Mouse (Mus musculus) mouse embryonic stem cell (cell line): ENCODE results near the gene Ccdc3.
"Not testable (repeated sequence)": the region's sequence is repeated elsewhere in the genome, so short reads cannot be mapped to it uniquely, and the experiment has no call there.

Source experiments
- in situ Hi-C, 2 experiments: fragments of 300-500 bp; cut with MboI; formaldehyde crosslinking; loops; 1 replicate in 1 of 2; 3 replicates in 1 of 2; pipeline ENCODE4 v1.14.3; 2019 to 2020; ENCODE audit warnings: low sequenced_read_pairs in 2 of 2, low pct_unique_long_range_greater_than_20kb in 1 of 2, mixed read lengths in 1 of 2; ENCODE audit not compliant: unreplicated experiment in 1 of 2

Ccdc3 gene

DNA sequence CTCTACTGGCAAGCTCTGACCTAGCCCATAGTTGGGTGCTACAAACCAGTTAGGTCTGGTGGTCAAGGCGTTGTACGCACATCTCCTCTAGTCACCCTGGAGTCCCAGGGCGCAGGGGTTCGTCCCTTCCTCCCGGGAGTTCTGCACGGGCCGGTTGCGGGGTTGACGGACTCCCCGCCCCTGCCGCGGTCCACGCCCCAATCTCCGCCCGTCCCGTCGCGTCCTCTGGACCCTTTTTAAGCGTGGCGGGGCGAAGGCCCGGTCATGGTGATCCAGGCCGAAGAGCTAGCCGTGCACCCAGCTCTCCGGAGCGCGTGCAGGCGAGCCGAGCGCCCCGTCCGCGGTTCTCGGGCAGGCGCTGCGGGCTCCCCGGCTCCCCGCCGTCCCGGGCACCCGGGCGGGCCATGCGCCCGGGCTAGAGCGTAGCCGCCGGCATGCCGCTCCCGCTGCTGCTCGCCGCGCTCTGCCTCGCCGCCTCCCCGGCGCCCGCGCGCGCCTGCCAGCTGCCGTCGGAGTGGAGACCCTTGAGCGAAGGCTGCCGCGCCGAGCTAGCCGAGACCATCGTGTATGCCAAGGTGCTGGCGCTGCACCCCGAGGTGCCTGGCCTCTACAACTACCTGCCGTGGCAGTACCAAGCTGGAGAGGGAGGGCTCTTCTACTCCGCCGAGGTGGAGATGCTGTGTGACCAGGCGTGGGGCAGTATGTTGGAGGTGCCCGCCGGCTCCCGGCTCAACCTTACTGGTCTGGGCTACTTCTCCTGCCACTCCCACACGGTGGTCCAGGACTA is at the start of gene Ccdc3:
Ccdc3 (plus strand) TSS at position 277 of the 787 bp plus-strand sequence.
- in situ Hi-C loops, result no loop called here

DNA sequence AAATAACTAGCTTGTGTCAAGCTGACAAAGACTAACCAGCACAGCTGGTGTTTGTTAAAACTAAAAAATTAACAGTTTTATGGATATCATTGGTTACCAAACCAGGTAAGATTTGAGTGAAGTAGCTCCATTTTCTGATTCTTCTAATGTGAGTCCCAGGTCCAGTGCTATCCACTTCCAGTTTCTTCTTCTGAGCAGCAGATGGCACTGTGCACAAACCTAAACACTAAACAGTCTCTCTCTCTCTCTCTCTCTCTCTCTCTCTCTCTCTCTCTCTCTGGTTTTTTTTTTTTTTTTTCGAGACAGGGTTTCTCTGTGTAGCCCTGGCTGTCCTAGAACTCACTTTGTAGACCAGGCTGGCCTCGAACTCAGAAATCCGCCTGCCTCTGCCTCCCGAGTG is 47.2 kb upstream of the Ccdc3 start:
- in situ Hi-C loops, result not testable (repeated sequence)

DNA sequence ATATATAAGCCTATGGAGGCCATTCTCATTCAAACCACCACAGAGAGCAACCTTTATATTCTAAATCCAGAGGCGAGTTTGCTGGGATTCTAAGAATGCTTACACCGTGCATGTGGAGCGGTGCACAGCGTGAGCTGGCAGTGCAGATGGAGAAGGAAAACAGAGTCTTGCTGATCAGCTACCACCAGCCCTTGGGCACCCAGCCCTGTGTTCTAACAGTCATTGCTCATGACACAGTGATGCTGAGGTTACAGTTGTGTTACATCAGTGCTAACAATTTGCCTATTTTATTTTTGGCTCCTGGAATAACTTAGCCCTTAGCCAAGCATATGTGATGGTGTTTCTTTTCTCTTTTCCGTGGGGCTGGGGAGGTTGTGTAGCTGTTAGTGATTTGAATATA is 42.7 kb upstream of the Ccdc3 start:
- in situ Hi-C loops, result no loop called here

DNA sequence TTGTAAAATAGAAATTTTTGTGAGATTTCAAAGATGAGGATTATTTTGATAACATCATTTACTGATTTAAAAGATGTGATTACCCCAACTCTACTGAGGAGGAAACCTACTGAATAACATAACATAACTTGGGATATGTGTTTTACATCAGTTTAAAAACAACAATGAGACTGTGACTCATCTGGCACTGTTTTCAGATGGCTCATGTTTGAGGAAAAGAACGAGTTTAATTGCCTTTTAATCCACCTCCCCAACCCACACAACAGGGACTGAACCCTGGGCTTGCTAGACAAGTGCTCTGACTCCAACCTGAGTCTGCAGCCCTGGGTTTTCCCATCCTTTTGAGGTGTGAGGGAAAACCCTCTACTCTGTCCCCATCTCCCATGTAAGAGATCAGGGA is 42.3 kb upstream of the Ccdc3 start:
- in situ Hi-C loops, result no loop called here

DNA sequence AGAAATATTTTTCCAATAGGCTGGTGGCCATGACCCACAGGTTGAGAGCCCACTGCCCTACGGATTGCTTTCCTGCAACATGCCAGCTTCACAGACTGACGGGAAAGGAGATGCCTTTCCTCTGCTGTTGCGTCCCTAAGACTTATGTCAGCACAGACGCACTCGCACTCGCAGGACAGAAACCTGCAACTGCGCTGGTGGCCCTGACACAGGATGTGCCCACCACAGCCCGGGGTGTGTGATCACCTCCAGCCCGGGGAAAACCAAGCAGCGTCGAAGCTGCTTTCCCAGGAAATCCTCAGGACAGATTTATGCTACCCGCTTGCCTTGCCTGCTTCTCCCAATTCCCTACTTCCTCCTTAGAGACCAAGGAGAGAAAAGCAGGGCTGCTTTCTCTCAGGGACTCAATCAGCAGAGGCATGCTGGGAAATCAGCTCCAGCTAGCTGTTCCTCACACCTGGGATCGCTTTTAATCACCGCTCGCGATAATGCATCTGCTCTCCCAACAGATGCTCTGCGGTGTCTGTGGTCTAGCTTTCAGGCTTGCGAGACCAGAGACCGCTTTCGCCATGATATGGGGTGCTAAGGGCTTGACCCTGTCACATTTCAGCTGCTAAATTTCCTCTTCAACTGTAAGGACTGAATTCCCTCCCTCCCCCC is 39.7 kb upstream of the Ccdc3 start:
- in situ Hi-C loops, result no loop called here

DNA sequence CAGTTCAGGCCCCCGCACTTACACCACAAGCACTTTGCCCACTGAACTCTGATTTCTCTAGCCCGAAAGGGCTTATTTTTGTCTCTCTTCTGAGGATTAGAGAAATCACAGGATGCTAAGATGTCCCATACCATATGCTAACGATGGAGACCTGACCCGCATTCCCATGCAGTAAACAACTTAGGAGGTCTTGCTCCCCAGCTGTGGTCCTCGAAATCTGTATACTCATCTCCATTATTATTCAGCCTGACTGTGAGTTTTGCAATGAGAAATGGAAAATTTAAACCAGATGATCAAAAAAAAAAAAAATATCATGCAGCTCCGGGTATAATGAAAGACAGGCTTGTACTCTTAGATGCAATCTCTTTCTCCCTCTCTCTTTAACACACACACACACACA is 38.4 kb upstream of the Ccdc3 start:
- in situ Hi-C loops, result no loop called here

DNA sequence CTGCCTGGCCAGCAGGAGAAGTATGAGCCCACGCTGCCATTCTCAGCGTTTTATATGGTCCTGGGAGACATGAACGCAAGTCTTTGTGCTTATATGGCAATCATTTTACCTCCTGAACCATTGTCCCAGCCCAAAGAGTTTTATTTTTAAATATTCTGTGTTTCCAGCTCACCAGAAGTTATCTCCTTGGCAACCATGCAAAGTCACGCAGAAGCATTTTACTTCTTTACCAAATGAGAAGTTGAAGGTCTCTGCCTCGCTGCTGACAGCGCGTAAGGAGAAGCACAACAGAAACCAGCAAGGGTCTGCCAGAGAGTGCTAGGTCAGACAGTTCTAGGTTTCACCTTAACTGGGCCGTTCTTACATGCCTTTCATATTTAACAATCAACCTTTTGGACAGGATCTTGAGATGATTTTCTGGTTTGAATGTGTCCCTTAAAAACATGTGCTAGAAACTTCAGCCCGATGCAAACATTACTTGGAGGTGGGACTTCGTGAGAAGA is 35.8 kb upstream of the Ccdc3 start:
- in situ Hi-C loops, result no loop called here

DNA sequence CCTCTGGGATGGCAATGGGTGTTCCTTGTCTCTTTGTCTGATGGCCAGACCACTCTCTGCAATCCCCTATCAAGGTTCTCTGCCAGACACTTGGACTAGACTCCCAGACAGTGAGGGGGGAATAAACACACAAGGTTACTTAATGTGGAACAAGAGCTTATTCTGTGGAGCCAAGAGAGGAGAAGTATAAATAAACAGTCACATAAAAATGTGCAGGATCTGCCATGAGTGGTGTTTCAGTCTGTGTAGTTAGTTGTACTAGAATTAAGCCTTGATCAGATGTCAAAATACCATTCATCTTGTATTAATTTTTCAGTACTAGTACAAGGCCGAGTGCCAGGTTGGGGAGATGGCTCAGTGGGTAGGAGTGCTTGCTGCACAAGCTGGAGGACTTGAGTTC is 34.7 kb upstream of the Ccdc3 start:
- in situ Hi-C loops, result no loop called here

DNA sequence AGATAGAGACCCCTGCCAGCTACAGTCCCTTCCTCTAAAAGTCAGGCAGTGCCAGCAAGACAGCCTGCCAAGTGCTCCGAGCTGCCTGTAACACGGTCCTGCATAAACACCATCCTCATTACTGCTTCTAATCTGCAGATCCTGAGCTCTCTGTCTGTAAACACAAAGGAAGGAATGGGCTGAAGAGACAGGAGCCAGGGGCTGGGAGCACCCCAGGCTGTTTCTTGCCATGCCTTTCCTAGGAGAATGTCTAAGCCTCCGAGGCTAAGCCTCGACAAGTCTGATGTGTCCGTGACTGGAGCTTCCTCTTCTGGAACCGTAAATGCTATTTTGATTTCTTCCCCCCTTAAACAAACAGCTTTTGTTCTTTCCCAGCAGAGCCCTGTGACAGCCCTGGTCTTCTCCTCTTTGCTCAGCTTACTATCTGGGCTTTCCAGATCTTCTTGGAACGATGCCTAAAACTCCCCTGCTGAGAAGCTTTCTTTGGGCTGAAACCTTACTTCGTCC is 24.7 kb upstream of the Ccdc3 start:
- in situ Hi-C loops, result no loop called here

DNA sequence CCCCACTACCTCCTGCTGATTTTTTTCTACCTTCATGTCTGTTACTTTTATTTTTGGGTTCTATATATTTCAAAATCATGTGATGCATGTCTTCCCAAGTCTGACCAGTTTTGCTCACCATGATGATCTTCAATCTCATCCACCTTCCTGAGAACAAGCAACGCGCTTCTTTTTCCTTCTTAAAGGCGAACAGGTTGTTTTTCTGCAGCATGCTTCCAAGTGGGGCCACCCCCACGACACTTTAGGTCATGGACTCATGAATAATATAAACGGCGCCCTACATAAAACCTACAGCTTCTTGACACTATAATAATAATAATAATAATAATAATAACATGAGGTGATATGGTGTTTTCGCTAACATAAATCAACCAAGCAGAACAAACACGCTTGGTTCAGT is 23.2 kb upstream of the Ccdc3 start:
- in situ Hi-C loops, result no loop called here

DNA sequence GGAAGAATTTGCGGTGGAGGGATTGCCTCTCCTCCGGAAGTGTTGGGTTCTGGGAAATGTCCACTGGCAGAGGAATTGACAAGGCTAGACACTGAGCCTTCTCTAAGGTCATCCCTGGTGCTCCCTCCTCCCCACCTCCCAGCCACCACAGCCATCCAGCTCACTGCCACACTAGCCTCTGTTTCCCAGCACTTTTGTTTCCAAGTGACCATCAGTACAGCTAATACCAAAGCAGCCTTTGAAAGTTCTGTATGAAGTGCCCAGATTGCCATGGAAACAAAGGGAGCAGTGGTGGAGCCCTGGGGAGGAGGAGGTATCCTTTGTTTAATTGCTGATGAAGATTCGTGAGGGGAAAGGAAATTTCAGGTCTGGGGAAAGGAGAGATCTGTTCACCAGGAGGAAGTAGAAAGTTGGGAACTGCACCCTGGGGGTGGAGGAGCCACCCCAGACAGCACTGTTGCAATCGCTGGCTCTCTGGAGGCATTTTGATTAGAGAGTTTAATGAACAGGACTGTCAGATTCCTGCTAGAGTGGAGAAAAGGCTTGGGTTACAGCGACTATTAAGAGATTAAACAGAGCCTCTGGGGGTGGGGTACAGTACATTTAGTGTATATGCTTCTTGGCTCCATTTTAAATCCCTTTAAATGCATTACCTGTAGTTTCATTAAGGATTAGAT is 20.6 kb upstream of the Ccdc3 start:
- in situ Hi-C loops, result no loop called here

DNA sequence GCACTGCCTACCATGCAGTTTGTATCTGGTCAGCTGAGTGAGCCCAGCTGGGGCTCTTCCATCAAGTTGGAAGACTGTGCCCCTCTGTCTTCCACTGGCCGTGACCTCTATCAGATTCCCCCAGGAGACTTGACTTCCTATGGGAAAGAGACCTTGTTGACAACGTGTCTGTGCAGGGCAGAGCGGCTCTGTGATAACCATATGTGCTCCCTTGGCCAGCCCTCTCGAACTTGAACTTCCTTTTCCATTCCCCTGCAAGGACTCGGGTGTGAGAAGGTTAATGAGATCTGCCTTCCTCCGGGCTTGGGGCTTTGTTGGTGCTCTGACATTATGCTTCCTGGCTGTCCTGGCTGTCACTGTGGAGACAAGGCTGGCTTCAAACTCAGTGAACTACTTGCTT is 12.1 kb upstream of the Ccdc3 start:
- in situ Hi-C loops, result no loop called here

DNA sequence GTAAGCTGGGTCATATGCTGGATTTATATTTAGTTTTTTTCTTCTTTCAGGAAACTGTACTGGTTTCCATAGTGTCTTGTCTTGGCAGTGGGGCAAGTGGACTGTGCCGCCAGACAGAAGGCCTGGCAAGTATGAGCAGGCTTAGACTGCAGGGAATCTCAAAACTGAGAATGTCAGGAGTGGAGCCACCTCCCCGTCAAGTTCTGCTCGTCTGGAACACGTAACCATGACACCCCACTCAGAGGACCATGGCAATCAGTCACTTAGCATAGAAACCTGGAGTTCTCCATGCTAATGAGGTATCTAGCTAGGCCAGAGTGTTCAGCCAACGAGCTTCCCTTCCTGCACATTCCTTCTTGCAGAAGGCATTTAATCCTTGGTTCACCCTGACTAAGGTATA is 10.2 kb upstream of the Ccdc3 start:
- in situ Hi-C loops, result no loop called here

DNA sequence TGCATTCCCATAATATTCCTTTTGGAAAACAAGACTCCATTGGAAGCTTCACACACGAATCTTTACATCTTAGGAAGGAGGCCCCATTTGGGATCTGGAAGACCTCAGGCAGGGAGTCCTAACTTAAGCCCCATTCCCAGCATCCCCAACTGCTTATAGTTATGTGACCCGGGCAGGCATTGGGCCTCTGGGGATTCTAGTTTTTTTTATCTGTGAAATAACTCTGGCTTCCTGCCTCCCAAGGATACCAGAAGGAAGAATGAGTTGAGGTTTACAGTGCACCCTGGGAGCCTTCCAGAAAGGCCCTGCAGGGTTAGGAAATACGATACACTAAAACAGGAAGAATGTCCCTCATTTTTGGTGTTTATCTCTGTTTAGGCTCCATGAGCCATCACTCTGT is 8.5 kb upstream of the Ccdc3 start:
- in situ Hi-C loops, result no loop called here

DNA sequence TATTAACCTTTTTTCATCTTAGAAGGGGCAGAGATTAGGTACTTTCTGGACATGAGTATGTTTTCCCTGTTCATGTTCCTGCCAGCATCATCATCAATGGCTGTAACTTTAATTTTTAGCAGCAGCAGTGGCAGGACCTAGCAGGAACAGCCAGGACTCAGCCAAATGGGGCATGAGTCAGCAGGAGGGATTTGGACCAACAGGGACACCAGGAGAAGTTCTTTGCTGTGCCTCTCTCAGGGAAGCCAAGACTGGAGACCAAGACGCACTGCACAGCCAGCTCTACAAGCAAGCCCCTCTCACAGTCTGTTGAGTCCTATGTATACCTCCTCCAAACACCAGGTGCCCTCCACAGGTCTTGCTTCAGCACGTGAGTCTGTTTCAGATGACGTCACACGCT is 5.5 kb upstream of the Ccdc3 start:
- in situ Hi-C loops, result no loop called here

DNA sequence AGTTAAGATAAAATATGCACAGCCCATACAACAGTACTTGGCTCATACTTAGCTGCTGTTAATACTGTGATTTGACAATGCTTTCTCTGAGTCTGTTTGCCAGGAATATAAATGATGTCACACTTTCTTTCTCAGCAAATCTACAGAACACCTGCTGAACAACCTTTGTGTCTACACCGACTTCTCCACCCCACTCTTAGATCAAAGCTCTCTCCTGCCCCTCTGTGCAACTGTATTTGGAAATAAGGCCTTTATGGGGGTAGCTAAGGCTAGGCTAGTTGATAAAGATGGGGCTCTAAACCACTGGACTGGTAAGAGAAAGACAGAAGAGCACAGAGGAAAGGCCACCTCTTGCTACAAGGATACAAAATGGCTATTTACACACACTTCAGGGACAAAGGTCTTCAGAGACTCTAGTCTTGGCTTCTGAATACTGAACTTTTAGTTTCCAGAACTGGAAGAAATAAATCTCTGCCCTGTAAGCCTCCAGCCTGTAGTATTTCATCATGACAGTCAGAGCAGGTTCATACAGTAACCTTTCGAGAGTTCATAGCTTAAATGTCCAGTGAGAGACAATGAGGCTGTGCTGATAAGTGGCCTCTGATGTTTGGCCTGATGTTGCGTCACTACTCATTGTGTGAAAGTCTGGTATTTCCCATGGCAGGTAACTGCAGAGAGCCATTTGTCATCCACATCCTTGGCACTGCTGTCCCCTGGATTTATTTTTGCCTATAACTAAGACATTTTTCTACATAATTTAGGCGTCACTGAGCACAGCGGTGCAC is 2.4 kb upstream of the Ccdc3 start:
- in situ Hi-C loops, result no loop called here

DNA sequence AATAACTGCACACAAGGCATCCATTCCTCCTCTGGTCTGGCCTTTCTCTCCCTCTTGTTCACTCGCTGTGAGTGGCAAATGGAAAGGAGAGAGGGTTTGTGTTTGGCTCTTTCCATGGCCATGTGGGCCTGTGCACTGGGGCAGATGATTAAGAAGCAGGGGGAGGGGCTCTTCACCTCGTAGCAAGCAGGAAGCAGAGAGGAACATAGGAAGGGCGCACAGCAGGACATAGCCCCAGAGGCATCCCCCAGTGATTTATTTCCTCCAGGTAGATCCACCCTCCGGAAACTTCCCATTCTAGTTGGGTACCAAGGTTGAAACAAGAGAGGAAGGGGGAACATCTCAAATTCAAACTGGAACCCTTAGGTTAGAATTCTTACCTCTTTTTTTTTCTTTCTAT is 2.4 kb downstream of the Ccdc3 start:
- in situ Hi-C loops, result no loop called here

DNA sequence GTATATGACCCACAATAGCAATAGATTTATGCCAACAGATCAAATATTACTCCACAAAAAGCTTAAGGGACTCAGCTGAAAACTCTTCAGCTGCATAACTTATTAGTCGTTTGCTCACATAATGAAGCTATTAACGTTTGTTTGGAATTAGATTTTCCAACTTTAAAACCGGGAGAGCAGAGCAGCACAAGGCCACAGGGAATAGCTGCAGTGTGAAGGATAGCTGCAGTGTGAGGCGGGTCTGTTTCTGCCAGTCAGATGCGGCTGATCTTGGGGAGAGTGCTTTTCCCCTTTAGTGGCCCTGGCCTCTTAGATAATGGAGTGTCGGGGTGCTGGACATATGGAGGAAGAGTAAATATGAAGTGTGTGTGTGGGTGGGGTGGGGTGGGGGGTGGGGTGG is 6.9 kb downstream of the Ccdc3 start:
- in situ Hi-C loops, result no loop called here

DNA sequence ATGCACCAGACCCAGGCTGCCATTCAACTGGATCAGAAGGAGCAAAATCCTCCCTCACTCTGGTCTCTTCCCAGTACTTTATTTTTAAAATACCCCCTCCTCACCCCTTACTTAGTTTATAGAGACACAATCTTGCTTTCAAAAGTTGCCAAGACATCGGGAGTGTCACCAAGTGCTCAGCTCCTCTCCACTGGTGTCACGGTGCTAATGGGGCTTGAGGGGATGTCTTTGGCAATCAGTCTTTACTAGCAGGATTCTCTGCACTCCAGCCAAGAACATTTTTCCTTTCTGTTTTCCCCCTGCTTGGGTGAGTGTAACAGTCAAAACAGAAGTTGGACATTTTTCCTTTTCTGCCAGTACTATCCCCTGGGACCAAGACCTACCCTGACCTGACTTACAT is 10.3 kb downstream of the Ccdc3 start:
- in situ Hi-C loops, result no loop called here
